Mouse (Mus musculus) forebrain, postnatal 0 days (tissue): ENCODE results near the gene Ccdc43. TPM values are rescaled to one million over a fixed set of nuclear protein-coding genes. Genes with fewer than 3 reads are reported as not detected.

Experiments used
- ATAC-seq: fragments of 200-750 bp; cut with Nextera tagmentation; 2 replicates; pipeline ENCODE4 v1.8.0; 2017; ENCODE audit warnings: mild to moderate bottlenecking, moderate library complexity
- DNase-seq: peaks from one replicate; pipeline ENCODE4 v3.0.0-alpha.2; 2015
- H3K27ac ChIP-seq: fragments of 300-500 bp; sonication (generic); 2 replicates; pipeline ENCODE4 v1.5.1; 2014; ENCODE audit warnings: low read depth, mild to moderate bottlenecking, antibody characterized with exemption, low read length, moderate library complexity, mixed read lengths
- H3K27me3 ChIP-seq: fragments of 300-500 bp; sonication (generic); 2 replicates; pipeline ENCODE4 v1.6.1; 2014; ENCODE audit warnings: mild to moderate bottlenecking, low read length, mixed read lengths; ENCODE audit not compliant: insufficient read depth
- H3K36me3 ChIP-seq: fragments of 300-500 bp; sonication (generic); 2 replicates; pipeline ENCODE4 v1.6.1; 2014; ENCODE audit warnings: mild to moderate bottlenecking, moderate library complexity; ENCODE audit not compliant: insufficient read depth
- H3K4me1 ChIP-seq: fragments of 300-500 bp; sonication (generic); 2 replicates; pipeline ENCODE4 v1.6.1; 2014; ENCODE audit warnings: antibody characterized with exemption; ENCODE audit not compliant: insufficient read depth
- H3K4me2 ChIP-seq: fragments of 300-500 bp; sonication (generic); 2 replicates; pipeline ENCODE4 v1.6.1; 2014; ENCODE audit warnings: low read depth, mild to moderate bottlenecking, moderate library complexity
- H3K4me3 ChIP-seq: fragments of 300-500 bp; sonication (generic); 2 replicates; pipeline ENCODE4 v1.5.1; 2014; ENCODE audit warnings: low read depth, low read length, mixed read lengths
- H3K9ac ChIP-seq: fragments of 300-500 bp; sonication (generic); 2 replicates; pipeline ENCODE4 v1.6.1; 2014; ENCODE audit warnings: mild to moderate bottlenecking
- H3K9me3 ChIP-seq: fragments of 300-500 bp; sonication (generic); 2 replicates; pipeline ENCODE4 v1.6.1; 2016; ENCODE audit warnings: low read length
- CTCF ChIP-seq: sonication (generic); IDR thresholded peaks from 2 replicates; pipeline ENCODE4 v1.5.1; 2016; ENCODE audit warnings: antibody characterized with exemption, control low read depth, low read depth
- WGBS: fragments of 180-500 bp; shearing (Covaris S2); extraction: QIAGEN DNeasy Blood & Tissue Kit; methylation state at CpG from one replicate; pipeline ENCODE4 v1.1.7; 2014; 5-methylcytosine and 5-hydroxymethylcytosine counted together
- microRNA-seq, 2 experiments: library from miRNA; unstranded; fragments of <30 nt; microRNA quantifications; one replicate each; pipeline ENCODE4; 2016
- polyA plus RNA-seq: library from polyadenylated mRNA; unstranded; fragments of >200 nt; fragmentation: Nextera tagmentation; extraction: Ambion mirVana; gene quantifications from 2 replicates; pipeline ENCODE4 v1.2.1, GENCODE M21; 2015
- total RNA-seq: library from RNA; depleted of rRNA; stranded (reverse); fragments of >200 nt; gene quantifications from 2 replicates; pipeline ENCODE4 v1.2.3, GENCODE M21; 2014; rRNA removed

Gene Ccdc43
- total and polyA plus RNA-seq, 2 experiments from 2014 or later, result 33.6 to 36.6 TPM

DNA sequence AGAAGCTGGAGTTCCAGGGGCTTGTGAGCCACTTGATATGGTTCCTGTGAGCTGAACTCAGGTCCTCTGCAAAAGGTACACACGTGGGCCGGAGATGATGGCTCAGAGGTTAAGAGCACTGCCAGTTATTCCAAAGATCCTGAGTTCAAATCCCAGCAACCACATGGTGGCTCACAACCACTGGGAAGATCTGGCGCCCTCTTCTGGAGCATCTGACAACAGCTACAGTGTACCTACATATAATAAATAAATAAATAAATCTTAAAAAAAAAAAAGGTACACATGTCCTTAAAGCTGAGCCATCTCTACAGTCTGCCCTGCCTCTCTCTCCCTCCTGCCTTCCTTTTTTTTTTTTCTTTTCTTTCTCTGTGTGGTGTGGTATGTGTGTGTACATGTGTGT lies 44.7 kb downstream of the Ccdc43 start:
- WGBS, result 76% methylated on average over 3 of the region's 3 CpGs
- Histone ChIP-seq H3K27me3 (no peaks in the 10 kb centered on the region), H3K4me2 (no peak overlapping the region), H3K4me1 (no peaks in the 10 kb centered on the region), H3K9ac (no peak overlapping the region), H3K9me3 (no peaks in the 10 kb centered on the region), H3K27ac (no peak overlapping the region), H3K36me3 (no peaks in the 10 kb centered on the region), H3K4me3 (no peak overlapping the region)
- peak; percentile 32 for TF ChIP-seq CTCF
- DNase-seq (peak; percentile 16), ATAC-seq (no peak)

- WGBS, result 3% methylated on average over 9 of the region's 9 CpGs
- peak; percentile 96 for TF ChIP-seq CTCF
- no peaks in the 10 kb centered on the region for H3K27me3 ChIP-seq
- no peaks in the 10 kb centered on the region for H3K36me3 ChIP-seq
- no peak overlapping the region for H3K27ac ChIP-seq
- no peaks in the 10 kb centered on the region for H3K4me1 ChIP-seq
- DNase-seq, result peak; percentile 87
- H3K4me3 ChIP-seq, result no peak overlapping the region
- no peaks in the 10 kb centered on the region for H3K9me3 ChIP-seq
- H3K4me2 ChIP-seq, result no peak overlapping the region
- no peak overlapping the region for H3K9ac ChIP-seq
- no peak; the same call in 1 of the 2 replicates for ATAC-seq
Observed at GRCm38 (mm10) chr11:102651381-102651780, 46.2 kb downstream of the Ccdc43 start.

- Histone ChIP-seq H3K36me3 (no peaks in the 10 kb centered on the region), H3K4me2 (no peak overlapping the region), H3K27ac (no peak overlapping the region), H3K4me3 (no peak overlapping the region), H3K4me1 (no peaks in the 10 kb centered on the region), H3K9ac (no peak overlapping the region), H3K27me3 (no peaks in the 10 kb centered on the region), H3K9me3 (no peaks in the 10 kb centered on the region)
- ATAC-seq (no peak), DNase-seq (no peak)
- WGBS, result 70% methylated on average over 12 of the region's 12 CpGs
- TF ChIP-seq CTCF, result no peak
Observed at GRCm38 (mm10) chr11:102647885-102648284, 49.7 kb downstream of the Ccdc43 start.

GRCm38 (mm10) chr11:102646226-102646625 lies 51.4 kb downstream of the Ccdc43 start:
- Histone ChIP-seq H3K27me3 (no peaks in the 10 kb centered on the region), H3K9me3 (no peaks in the 10 kb centered on the region), H3K4me1 (no peaks in the 10 kb centered on the region), H3K36me3 (no peaks in the 10 kb centered on the region), H3K4me3 (no peak overlapping the region), H3K4me2 (no peak overlapping the region), H3K27ac (no peak overlapping the region), H3K9ac (no peak overlapping the region)
- DNase-seq (no peak), ATAC-seq (no peak)
- no peak for TF ChIP-seq CTCF
- WGBS, result 83% methylated on average over 13 of the region's 13 CpGs

- no peaks in the 10 kb centered on the region for H3K9me3 ChIP-seq
- no peak for ATAC-seq
- H3K9ac ChIP-seq, result no peak overlapping the region
- no peak overlapping the region for H3K27ac ChIP-seq
- no peaks in the 10 kb centered on the region for H3K4me1 ChIP-seq
- H3K36me3 ChIP-seq, result no peaks in the 10 kb centered on the region
- H3K4me3 ChIP-seq, result no peak overlapping the region
- H3K4me2 ChIP-seq, result no peak overlapping the region
- DNase-seq, result no peak
- H3K27me3 ChIP-seq, result no peaks in the 10 kb centered on the region
- TF ChIP-seq CTCF, result no peak
- WGBS, result 71% methylated on average over 10 of the region's 10 CpGs
Observed at GRCm38 (mm10) chr11:102643891-102644382, 53.6 kb downstream of the Ccdc43 start.

- no peak overlapping the region for H3K4me3 ChIP-seq
- H3K36me3 ChIP-seq, result no peaks in the 10 kb centered on the region
- no peaks in the 10 kb centered on the region for H3K4me1 ChIP-seq
- H3K27ac ChIP-seq, result no peak overlapping the region
- H3K4me2 ChIP-seq, result no peak overlapping the region
- no peaks in the 10 kb centered on the region for H3K9me3 ChIP-seq
- 40% methylated on average over 12 of the region's 12 CpGs for whole genome bisulfite sequencing
- no peak for TF ChIP-seq CTCF
- H3K9ac ChIP-seq, result no peak overlapping the region
- no peaks in the 10 kb centered on the region for H3K27me3 ChIP-seq
- ATAC-seq (no peak), DNase-seq (no peak)
Observed at GRCm38 (mm10) chr11:102636887-102637286, 60.7 kb downstream of the Ccdc43 start.

Small RNAs within 50 kb of the gene (microRNA-seq; reads per million reads assigned to microRNA genes)
- 0 reads per million in 2 experiments for gene Gm22920

Other genes starting within 250 kb of the Ccdc43 start
- 2.2 and 3.7 TPM in 2 replicates for gene Itga2b, start 227.7 kb downstream of the Ccdc43 start, total RNA-seq
- gene Itga2b, start 227.7 kb downstream of the Ccdc43 start, polyA plus RNA-seq, result 8.7 and 12.4 TPM in 2 replicates
- 29.5 and 31.1 TPM in 2 replicates for gene Gpatch8, start 141.4 kb downstream of the Ccdc43 start, total RNA-seq
- gene Gpatch8, start 141.4 kb downstream of the Ccdc43 start, polyA plus RNA-seq, result 25.2 and 45.5 TPM in 2 replicates
- gene Gm11627, start 118.3 kb downstream of the Ccdc43 start, total RNA-seq, result 2.6 and 5.5 TPM in 2 replicates
- gene Gm11627, start 118.3 kb downstream of the Ccdc43 start, polyA plus RNA-seq, result 3.7 and 5.9 TPM in 2 replicates
- gene Fzd2, start 93.4 kb downstream of the Ccdc43 start, total RNA-seq, result 12.0 and 15.2 TPM in 2 replicates
- 4.5 and 4.6 TPM in 2 replicates for gene Fzd2, start 93.4 kb downstream of the Ccdc43 start, polyA plus RNA-seq
- gene Meioc, start 34.1 kb downstream of the Ccdc43 start, total RNA-seq, result not detected in 2 replicates
- 0.08 and 0.10 TPM in 2 replicates for gene Meioc, start 34.1 kb downstream of the Ccdc43 start, polyA plus RNA-seq
- gene Adam11, start 63.7 kb upstream of the Ccdc43 start, total RNA-seq, result 37.9 and 49.9 TPM in 2 replicates
- 14.1 and 17.6 TPM in 2 replicates for gene Adam11, start 63.7 kb upstream of the Ccdc43 start, polyA plus RNA-seq
- gene Gjc1, start 121.9 kb upstream of the Ccdc43 start, total RNA-seq, result 25.3 and 26.5 TPM in 2 replicates
- gene Gjc1, start 121.9 kb upstream of the Ccdc43 start, polyA plus RNA-seq, result 22.6 and 24.1 TPM in 2 replicates
- 5.3 and 10.3 TPM in 2 replicates for gene Higd1b, start 138.1 kb upstream of the Ccdc43 start, total RNA-seq
- gene Higd1b, start 138.1 kb upstream of the Ccdc43 start, polyA plus RNA-seq, result 13.8 and 18.1 TPM in 2 replicates
- 63.2 and 71.7 TPM in 2 replicates for gene Eftud2, start 183.2 kb upstream of the Ccdc43 start, total RNA-seq
- 111 and 118 TPM in 2 replicates for gene Eftud2, start 183.2 kb upstream of the Ccdc43 start, polyA plus RNA-seq
- gene Ccdc103, start 183.4 kb upstream of the Ccdc43 start, total RNA-seq, result 3.1 and 4.4 TPM in 2 replicates
- 2.7 and 2.9 TPM in 2 replicates for gene Ccdc103, start 183.4 kb upstream of the Ccdc43 start, polyA plus RNA-seq
- gene Fam187a, start 187.4 kb upstream of the Ccdc43 start, total RNA-seq, result 0.38 TPM in 1 of 2 replicates, not detected in the other
- gene Fam187a, start 187.4 kb upstream of the Ccdc43 start, polyA plus RNA-seq, result not detected in 2 replicates
- gene Gfap, start 203.1 kb upstream of the Ccdc43 start, total RNA-seq, result 44.4 and 58.9 TPM in 2 replicates
- gene Gfap, start 203.1 kb upstream of the Ccdc43 start, polyA plus RNA-seq, result 31.8 and 52.6 TPM in 2 replicates
- 3.2 and 6.6 TPM in 2 replicates for gene Kif18b, start 227.3 kb upstream of the Ccdc43 start, total RNA-seq
- gene Kif18b, start 227.3 kb upstream of the Ccdc43 start, polyA plus RNA-seq, result 0.54 and 0.70 TPM in 2 replicates
- 10.3 and 11.8 TPM in 2 replicates for gene C1ql1, start 248.9 kb upstream of the Ccdc43 start, total RNA-seq
- gene C1ql1, start 248.9 kb upstream of the Ccdc43 start, polyA plus RNA-seq, result 3.9 and 5.4 TPM in 2 replicates